Mouse (Mus musculus) forebrain, embryonic 14.5 days (tissue): Measurements from ENCODE around the gene Bmp6. TPM values are rescaled to one million over a fixed set of nuclear protein-coding genes. Genes with fewer than 3 reads are reported as not detected.

Source experiments
- ATAC-seq: fragments of 200-750 bp; cut with Nextera tagmentation; 2 replicates; pipeline ENCODE4 v1.8.0; 2017; ENCODE audit warnings: mild to moderate bottlenecking, moderate library complexity
- DNase-seq: peaks from one replicate; pipeline ENCODE4 v3.0.0-alpha.2; 2015; ENCODE audit warnings: low spot score
- H3K27ac ChIP-seq: fragments of 300-500 bp; sonication (generic); 2 replicates; pipeline ENCODE4 v1.5.1; 2014; ENCODE audit warnings: low read depth, mild to moderate bottlenecking, control low read depth, low read length, moderate library complexity
- H3K27me3 ChIP-seq: fragments of 300-500 bp; sonication (generic); replicated peaks from 2 replicates; pipeline ENCODE4 v1.6.1; 2014; ENCODE audit warnings: low read length, control low read depth, mixed read lengths; ENCODE audit not compliant: control insufficient read depth, insufficient read depth
- H3K36me3 ChIP-seq: fragments of 300-500 bp; sonication (generic); 2 replicates; pipeline ENCODE4 v1.6.1; 2014; ENCODE audit warnings: low read length, control low read depth; ENCODE audit not compliant: control insufficient read depth, insufficient read depth
- H3K4me1 ChIP-seq: fragments of 300-500 bp; sonication (generic); 2 replicates; pipeline ENCODE4 v1.6.1; 2014; ENCODE audit warnings: antibody characterized with exemption, low read length, control low read depth; ENCODE audit not compliant: control insufficient read depth, insufficient read depth
- H3K4me2 ChIP-seq: fragments of 300-500 bp; sonication (generic); 2 replicates; pipeline ENCODE4 v1.6.1; 2014; ENCODE audit warnings: mild to moderate bottlenecking, control low read depth, low read length
- H3K4me3 ChIP-seq: fragments of 300-500 bp; sonication (generic); 2 replicates; pipeline ENCODE4 v1.5.1; 2014; ENCODE audit warnings: low read depth, low read length, control low read depth
- H3K9ac ChIP-seq: fragments of 300-500 bp; sonication (generic); 2 replicates; pipeline ENCODE4 v1.6.1; 2014; ENCODE audit warnings: mild to moderate bottlenecking, low read length, control low read depth, moderate library complexity
- H3K9me3 ChIP-seq: fragments of 300-500 bp; sonication (generic); replicated peaks from 2 replicates; pipeline ENCODE4 v1.6.1; 2016; ENCODE audit warnings: low read length, control low read depth, mixed read lengths; ENCODE audit not compliant: control insufficient read depth
- WGBS: fragments of 180-500 bp; shearing (Covaris S2); extraction: QIAGEN DNeasy Blood & Tissue Kit; methylation state at CpG from one replicate; pipeline ENCODE4 v1.1.7; 2014; 5-methylcytosine and 5-hydroxymethylcytosine counted together
- polyA plus RNA-seq: library from polyadenylated mRNA; unstranded; fragments of >200 nt; fragmentation: Nextera tagmentation; extraction: Ambion mirVana; gene quantifications from 2 replicates; pipeline ENCODE4 v1.2.1, GENCODE M21; 2014

Bmp6 gene
- polyA plus RNA-seq, 1 experiment from 2014 or later, result 2.6 TPM

- H3K27ac ChIP-seq, result no peak overlapping the region
- no peak overlapping the region for H3K9ac ChIP-seq
- ATAC-seq (no peak), DNase-seq (no peak)
- H3K27me3 ChIP-seq, result no peaks in the 10 kb centered on the region
- no peak overlapping the region for H3K4me2 ChIP-seq
- WGBS, result 57% methylated on average over 2 of the region's 2 CpGs
- peaks cover 6% of the 10 kb centered on the region; the same call in 1 of the 2 replicates for H3K4me1 ChIP-seq
- H3K9me3 ChIP-seq, result no peaks in the 10 kb centered on the region
- no peaks in the 10 kb centered on the region for H3K36me3 ChIP-seq
- H3K4me3 ChIP-seq, result no peak overlapping the region
Measured at GRCm38 (mm10) chr13:38327377-38327776, 17.5 kb upstream of the Bmp6 start.

DNA sequence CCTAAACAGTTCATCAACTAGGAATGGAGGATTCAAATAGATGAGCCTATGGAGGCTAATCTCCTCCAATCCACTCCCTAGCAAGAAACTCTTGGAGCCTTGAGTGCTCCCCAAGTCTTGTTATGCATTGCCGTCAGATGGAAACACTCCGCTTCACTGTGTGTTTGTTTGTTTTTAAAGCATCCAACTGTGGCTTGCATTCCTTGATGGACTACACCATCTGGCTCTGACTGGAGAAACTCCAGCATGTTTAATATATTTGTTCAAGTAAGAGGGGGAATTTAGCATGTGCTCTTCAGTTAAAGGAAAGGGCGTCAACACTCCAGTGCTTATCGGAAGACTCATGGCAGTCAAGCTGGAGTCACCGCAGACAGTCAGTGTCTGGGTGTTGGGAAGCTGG, 11.4 kb upstream of the Bmp6 start:
- Histone ChIP-seq H3K4me1 (no peaks in the 10 kb centered on the region), H3K36me3 (no peaks in the 10 kb centered on the region), H3K9me3 (no peaks in the 10 kb centered on the region), H3K4me2 (no peak overlapping the region), H3K27ac (no peak overlapping the region), H3K4me3 (no peak overlapping the region), H3K9ac (no peak overlapping the region), H3K27me3 (no peaks in the 10 kb centered on the region)
- DNase-seq (peak; percentile 71), ATAC-seq (peak; percentile 70; the same call in 1 of the 2 replicates)
- 82% methylated on average over 5 of the region's 5 CpGs for WGBS

DNA sequence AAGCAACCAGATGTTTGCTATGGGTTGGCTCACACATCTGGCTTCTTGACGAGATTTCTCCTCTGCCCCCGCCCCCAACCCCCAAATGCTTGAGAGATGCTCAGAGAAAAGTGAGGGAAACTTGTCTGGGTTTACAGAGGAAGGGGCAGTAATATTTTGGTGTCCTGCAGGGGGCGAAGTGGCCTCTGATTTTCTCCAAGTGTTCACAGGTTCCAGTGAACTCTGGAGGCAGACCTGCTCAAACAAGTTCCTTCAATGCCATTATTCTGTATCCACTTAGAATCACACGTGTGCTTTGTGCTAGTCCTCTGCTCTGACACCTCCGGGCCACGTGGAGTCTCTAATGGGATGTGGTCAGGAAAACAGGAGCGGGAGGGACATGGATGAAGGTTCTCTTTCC, 2.3 kb upstream of the Bmp6 start:
- no peak overlapping the region for H3K9ac ChIP-seq
- H3K27ac ChIP-seq, result no peak overlapping the region
- H3K4me1 ChIP-seq, result peaks cover 10% of the 10 kb centered on the region
- H3K4me3 ChIP-seq, result no peak overlapping the region
- WGBS, result 28% methylated on average over 7 of the region's 7 CpGs
- DNase-seq (peak; percentile 44), ATAC-seq (no peak)
- peaks cover 40% of the 10 kb centered on the region for H3K27me3 ChIP-seq
- no peak overlapping the region for H3K4me2 ChIP-seq
- H3K36me3 ChIP-seq, result no peaks in the 10 kb centered on the region
- H3K9me3 ChIP-seq, result no peaks in the 10 kb centered on the region

DNA sequence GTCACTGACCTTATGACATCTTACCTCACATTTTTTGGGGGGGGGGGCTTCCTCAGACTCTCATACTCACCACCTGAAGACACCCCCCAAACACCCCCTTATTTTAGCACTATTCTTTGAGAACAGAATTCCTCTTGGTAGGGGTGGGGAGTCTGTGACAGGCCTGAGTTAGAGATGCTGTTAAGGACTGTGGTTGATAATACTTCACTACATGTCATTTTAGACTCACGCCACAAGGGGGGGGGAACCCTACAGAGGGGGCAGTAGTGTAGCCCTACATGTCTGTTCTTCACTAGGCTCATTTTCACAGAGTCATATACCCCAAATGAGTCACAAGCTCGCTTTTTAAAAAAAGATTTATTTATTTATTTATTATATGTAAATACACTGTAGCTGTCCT, 1.7 kb upstream of the Bmp6 start:
- Histone ChIP-seq H3K4me2 (no peak overlapping the region), H3K27ac (no peak overlapping the region), H3K9ac (no peak overlapping the region), H3K4me3 (no peak overlapping the region), H3K36me3 (no peaks in the 10 kb centered on the region), H3K9me3 (no peaks in the 10 kb centered on the region), H3K4me1 (peaks cover 10% of the 10 kb centered on the region), H3K27me3 (peaks cover 46% of the 10 kb centered on the region)
- DNase-seq (no peak), ATAC-seq (no peak)
- WGBS, result 81% methylated on average over 2 of the region's 2 CpGs

- no peaks in the 10 kb centered on the region for H3K9me3 ChIP-seq
- ATAC-seq, result peak; percentile 9
- H3K9ac ChIP-seq, result peak overlapping the region; percentile 21; the same call in 1 of the 2 replicates
- H3K36me3 ChIP-seq, result no peaks in the 10 kb centered on the region
- H3K4me2 ChIP-seq, result peak overlapping the region; percentile 80
- peak overlapping the region; percentile 41 for H3K4me3 ChIP-seq
- H3K4me1 ChIP-seq, result peaks cover 10% of the 10 kb centered on the region
- WGBS, result 3% methylated on average over 32 of the region's 32 CpGs
- DNase-seq, result no peak
- peaks cover 46% of the 10 kb centered on the region for H3K27me3 ChIP-seq
- no peak overlapping the region for H3K27ac ChIP-seq
Measured at GRCm38 (mm10) chr13:38345431-38345820, 519 bp downstream of the Bmp6 start.

GRCm38 (mm10) chr13:38346096-38346915, 1.4 kb downstream of the Bmp6 start:
- Histone ChIP-seq H3K4me2 (peak overlapping the region; percentile 80), H3K27me3 (peaks cover 46% of the 10 kb centered on the region), H3K9me3 (no peaks in the 10 kb centered on the region), H3K4me3 (peak overlapping the region; percentile 41), H3K4me1 (peaks cover 10% of the 10 kb centered on the region), H3K9ac (peak overlapping the region; percentile 21; the same call in 1 of the 2 replicates), H3K27ac (no peak overlapping the region), H3K36me3 (no peaks in the 10 kb centered on the region)
- DNase-seq (no peak), ATAC-seq (peak; percentile 25)
- WGBS, result under 1% methylated on average over 63 of the region's 63 CpGs

DNA sequence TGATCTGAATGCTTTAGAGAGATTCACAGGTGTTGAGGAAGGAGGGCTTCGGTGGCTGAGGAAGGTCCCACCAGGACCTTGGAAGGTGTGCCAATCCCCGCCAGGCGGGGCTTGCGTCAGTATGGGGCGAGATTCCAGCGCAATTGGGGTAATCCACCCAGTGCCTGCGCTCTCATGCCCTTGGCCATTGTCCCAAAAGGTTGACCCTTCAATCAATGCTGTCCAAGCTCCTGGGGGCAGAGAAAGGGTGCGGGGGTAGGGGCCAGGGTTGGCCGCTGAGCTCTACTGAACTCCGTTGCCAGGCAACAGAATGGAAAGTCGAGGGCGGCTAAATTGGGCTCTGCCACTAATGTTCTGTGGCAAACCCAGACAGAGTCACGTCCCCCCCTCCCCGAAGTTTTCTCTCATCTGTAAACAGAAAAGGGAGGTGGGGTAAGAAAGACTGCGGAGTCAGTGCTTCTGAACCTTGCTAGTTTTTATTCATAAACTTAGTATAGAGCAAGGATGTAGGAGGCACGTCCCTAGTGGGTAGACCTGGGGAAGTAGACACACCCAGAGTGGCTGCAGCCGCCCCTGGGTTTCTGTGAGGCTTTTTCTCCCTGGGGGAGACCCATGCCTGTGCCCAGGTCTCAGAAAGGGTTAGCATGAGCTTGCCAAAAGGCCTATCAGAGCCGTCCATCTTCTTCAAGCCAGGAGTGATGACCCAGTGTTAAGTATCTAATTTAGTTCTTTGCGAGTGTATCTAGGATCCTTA, 2.3 kb downstream of the Bmp6 start:
- H3K9ac ChIP-seq, result no peak overlapping the region
- H3K4me3 ChIP-seq, result peak overlapping the region; percentile 41; the same call in 1 of the 2 replicates
- H3K4me2 ChIP-seq, result peak overlapping the region; percentile 80
- no peaks in the 10 kb centered on the region for H3K36me3 ChIP-seq
- peaks cover 10% of the 10 kb centered on the region for H3K4me1 ChIP-seq
- 6% methylated on average over 19 of the region's 19 CpGs for WGBS
- DNase-seq, result no peak
- peaks cover 46% of the 10 kb centered on the region for H3K27me3 ChIP-seq
- no peak overlapping the region for H3K27ac ChIP-seq
- ATAC-seq, result no peak
- no peaks in the 10 kb centered on the region for H3K9me3 ChIP-seq

- peaks cover 46% of the 10 kb centered on the region for H3K27me3 ChIP-seq
- H3K4me2 ChIP-seq, result no peak overlapping the region
- H3K27ac ChIP-seq, result no peak overlapping the region
- no peak for DNase-seq
- no peaks in the 10 kb centered on the region for H3K9me3 ChIP-seq
- no peaks in the 10 kb centered on the region for H3K36me3 ChIP-seq
- no peak overlapping the region for H3K9ac ChIP-seq
- ATAC-seq, result no peak
- 23% methylated on average over 5 of the region's 5 CpGs for WGBS
- peaks cover 10% of the 10 kb centered on the region for H3K4me1 ChIP-seq
- no peak overlapping the region for H3K4me3 ChIP-seq
Measured at GRCm38 (mm10) chr13:38347775-38348135, 2.8 kb downstream of the Bmp6 start.

- Histone ChIP-seq H3K27me3 (peaks cover 41% of the 10 kb centered on the region), H3K4me3 (no peak overlapping the region), H3K4me2 (no peak overlapping the region), H3K9me3 (no peaks in the 10 kb centered on the region), H3K27ac (no peak overlapping the region), H3K4me1 (peaks cover 10% of the 10 kb centered on the region), H3K36me3 (no peaks in the 10 kb centered on the region), H3K9ac (no peak overlapping the region)
- 75% methylated on average over 4 of the region's 4 CpGs for WGBS
- DNase-seq, result no peak
- no peak for ATAC-seq
Measured at GRCm38 (mm10) chr13:38349046-38349445, 4.1 kb downstream of the Bmp6 start.
